Mouse (Mus musculus) limb, embryonic 10.5 days (tissue): ENCODE measurements around the gene Neurog3. TPM values are rescaled to one million over a fixed set of nuclear protein-coding genes. Genes with fewer than 3 reads are reported as not detected.

Experiments used
- DNase-seq: peaks from one replicate; pipeline ENCODE4 v3.0.0-alpha.2; 2017; ENCODE audit warnings: low spot score
- H3K27ac ChIP-seq: fragments of 300-500 bp; sonication (generic); 2 replicates; pipeline ENCODE4 v1.5.1; 2016; ENCODE audit warnings: mild to moderate bottlenecking
- H3K27me3 ChIP-seq: fragments of 300-500 bp; sonication (generic); 2 replicates; pipeline ENCODE4 v1.6.1; 2016; ENCODE audit warnings: low read depth, mild to moderate bottlenecking; ENCODE audit not compliant: poor library complexity, severe bottlenecking
- H3K36me3 ChIP-seq: fragments of 300-500 bp; sonication (generic); 2 replicates; pipeline ENCODE4 v1.6.1; 2016; ENCODE audit warnings: mild to moderate bottlenecking, moderate library complexity
- H3K4me1 ChIP-seq: fragments of 300-500 bp; sonication (generic); 2 replicates; pipeline ENCODE4 v1.6.1; 2016
- H3K4me3 ChIP-seq: fragments of 300-500 bp; sonication (generic); 2 replicates; pipeline ENCODE4 v1.5.1; 2016; ENCODE audit warnings: mild to moderate bottlenecking, moderate library complexity
- H3K9me3 ChIP-seq: fragments of 300-500 bp; sonication (generic); replicated peaks from 2 replicates; pipeline ENCODE4 v1.6.1; 2016; ENCODE audit warnings: mild to moderate bottlenecking
- WGBS: fragments of 180-500 bp; shearing (Covaris S2); methylation state at CpG from one replicate; pipeline ENCODE4 v1.1.7; 2016; 5-methylcytosine and 5-hydroxymethylcytosine counted together
- polyA plus RNA-seq: library from polyadenylated mRNA; unstranded; fragments of >200 nt; fragmentation: Nextera tagmentation; extraction: Ambion mirVana; gene quantifications from 2 replicates; pipeline ENCODE4 v1.2.1, GENCODE M21; 2016

The Neurog3 gene
- polyA plus RNA-seq, 1 experiment from 2014 or later: not detected

GRCm38 (mm10) chr10:62149929-62150328, 17.0 kb downstream of the Neurog3 start:
- DNase-seq: no peak
- Histone ChIP-seq H3K4me3 (no peak overlapping the region), H3K4me1 (no peaks in the 10 kb centered on the region), H3K9me3 (no peaks in the 10 kb centered on the region), H3K36me3 (no peaks in the 10 kb centered on the region), H3K27ac (no peak overlapping the region), H3K27me3 (peaks cover 37% of the 10 kb centered on the region)
- WGBS: 78% methylated on average over 7 of the region's 7 CpGs

DNA sequence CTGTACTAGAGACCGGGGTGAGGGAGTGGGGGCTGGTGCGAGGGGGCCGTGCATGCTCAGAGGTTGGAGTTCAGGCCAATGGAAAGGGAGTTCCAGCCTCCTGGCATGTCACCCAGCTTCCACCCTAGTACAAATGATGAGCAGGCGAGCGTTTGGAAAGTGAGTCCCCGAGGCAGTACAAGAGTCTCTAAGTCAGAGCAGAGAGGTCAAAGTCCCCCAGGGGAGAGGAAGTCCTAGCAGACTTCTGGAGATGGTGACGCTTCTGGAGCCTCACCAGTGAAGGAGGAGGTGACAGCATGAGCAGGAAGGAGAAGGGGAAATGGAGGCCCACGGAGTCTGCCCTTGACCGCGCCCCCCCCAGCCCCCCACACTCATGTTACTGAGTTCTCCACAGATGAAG, 29.5 kb downstream of the Neurog3 start:
- no peak overlapping the region for H3K27ac ChIP-seq
- WGBS: 68% methylated on average over 10 of the region's 10 CpGs
- H3K27me3 ChIP-seq: 0 out of 2 replicates have a peak, but pooled peaks cover 6% of the 10 kb centered on the region

DNA sequence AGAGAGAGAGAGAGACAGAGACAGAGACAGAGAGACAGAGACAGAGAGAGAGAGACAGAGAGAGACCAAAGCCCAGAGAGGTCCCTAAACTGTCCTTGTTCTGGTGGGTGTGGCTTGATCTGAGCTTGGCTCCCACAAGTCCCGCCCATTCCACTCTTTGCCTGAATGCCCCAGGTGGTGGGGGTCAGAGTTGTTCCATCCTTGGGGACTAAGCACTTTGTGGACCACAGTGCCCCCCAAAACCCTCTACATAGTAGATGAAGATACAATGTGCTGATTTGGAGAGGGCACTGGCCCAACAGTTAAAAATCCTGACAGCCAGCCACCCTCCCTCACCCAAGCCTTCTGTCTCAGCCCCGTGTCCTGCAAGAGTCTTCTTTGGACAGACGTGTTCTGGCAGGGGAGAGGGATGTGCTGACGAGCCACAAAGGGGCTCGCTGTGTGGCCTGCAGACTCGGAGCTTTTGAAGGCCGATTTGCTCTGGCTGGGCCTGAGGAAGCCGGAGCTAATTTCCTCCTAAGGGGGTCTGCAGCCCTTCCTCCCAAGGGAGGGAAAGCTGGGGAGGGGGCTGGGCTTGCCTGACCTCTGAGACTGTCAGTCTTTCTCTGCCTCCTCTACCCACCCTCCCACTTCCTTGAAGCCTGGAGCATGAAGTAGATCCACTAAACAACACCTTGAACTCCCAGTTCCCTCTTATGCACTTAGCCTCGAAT, 40.1 kb downstream of the Neurog3 start:
- Histone ChIP-seq H3K27ac (0 out of 2 replicates have a peak overlapping the region, but pooled peaks have one; percentile 0), H3K9me3 (no peaks in the 10 kb centered on the region)
- DNase-seq: peak; percentile 36

More for the DNA sequence above, 29.5 kb downstream of the Neurog3 start:
- H3K36me3 ChIP-seq: no peaks in the 10 kb centered on the region
- H3K9me3 ChIP-seq: no peaks in the 10 kb centered on the region
- no peak overlapping the region for H3K4me3 ChIP-seq
- DNase-seq: no peak
- peaks cover 10% of the 10 kb centered on the region; the same call in 1 of the 2 replicates for H3K4me1 ChIP-seq

DNA sequence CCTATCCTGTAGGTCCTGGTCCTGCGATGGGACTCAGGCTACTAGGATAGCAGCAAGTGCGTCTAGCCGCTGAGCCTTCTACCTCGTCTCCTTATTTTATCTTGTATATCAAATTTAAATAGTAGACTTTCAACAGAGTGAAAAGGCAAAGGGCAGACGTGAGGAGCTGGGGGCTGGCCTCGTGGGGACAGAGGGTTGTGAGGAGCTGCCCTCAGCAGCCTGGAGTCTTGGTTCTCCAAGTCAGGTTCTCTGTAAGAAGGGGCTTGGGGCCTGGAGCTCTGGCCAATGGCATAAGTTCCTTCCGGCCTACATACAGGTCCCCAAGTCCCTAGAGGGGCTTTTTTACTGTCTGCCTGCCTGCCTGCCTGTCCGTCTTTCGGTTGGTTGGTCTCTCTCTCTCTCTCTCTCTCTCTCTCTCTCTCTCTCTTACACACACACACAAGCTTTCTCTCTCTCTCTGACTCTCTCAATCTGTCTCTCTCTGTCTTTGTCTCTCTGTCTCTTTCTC, 41.1 kb downstream of the Neurog3 start:
- Histone ChIP-seq H3K9me3 (no peaks in the 10 kb centered on the region), H3K27ac (no peak overlapping the region)

More for the DNA sequence above, 40.1 kb downstream of the Neurog3 start:
- WGBS: 5% methylated on average over 9 of the region's 9 CpGs
- peaks cover 21% of the 10 kb centered on the region for H3K4me1 ChIP-seq
- no peaks in the 10 kb centered on the region for H3K36me3 ChIP-seq
- H3K4me3 ChIP-seq: no peak overlapping the region
- peaks cover 23% of the 10 kb centered on the region for H3K27me3 ChIP-seq

GRCm38 (mm10) chr10:62174533-62175313, 41.8 kb downstream of the Neurog3 start:
- Histone ChIP-seq H3K36me3 (no peaks in the 10 kb centered on the region), H3K27me3 (peaks cover 26% of the 10 kb centered on the region), H3K4me3 (no peak overlapping the region), H3K4me1 (peaks cover 21% of the 10 kb centered on the region), H3K9me3 (no peaks in the 10 kb centered on the region), H3K27ac (no peak overlapping the region)
- peak; percentile 30 for DNase-seq
- 54% methylated on average over 15 of the region's 15 CpGs for whole genome bisulfite sequencing

More for the DNA sequence above, 41.1 kb downstream of the Neurog3 start:
- no peak overlapping the region for H3K4me3 ChIP-seq
- H3K36me3 ChIP-seq: no peaks in the 10 kb centered on the region
- H3K4me1 ChIP-seq: peaks cover 21% of the 10 kb centered on the region
- 33% methylated on average over 9 of the region's 9 CpGs for WGBS
- DNase-seq: peak; percentile 29
- peaks cover 26% of the 10 kb centered on the region for H3K27me3 ChIP-seq

DNA sequence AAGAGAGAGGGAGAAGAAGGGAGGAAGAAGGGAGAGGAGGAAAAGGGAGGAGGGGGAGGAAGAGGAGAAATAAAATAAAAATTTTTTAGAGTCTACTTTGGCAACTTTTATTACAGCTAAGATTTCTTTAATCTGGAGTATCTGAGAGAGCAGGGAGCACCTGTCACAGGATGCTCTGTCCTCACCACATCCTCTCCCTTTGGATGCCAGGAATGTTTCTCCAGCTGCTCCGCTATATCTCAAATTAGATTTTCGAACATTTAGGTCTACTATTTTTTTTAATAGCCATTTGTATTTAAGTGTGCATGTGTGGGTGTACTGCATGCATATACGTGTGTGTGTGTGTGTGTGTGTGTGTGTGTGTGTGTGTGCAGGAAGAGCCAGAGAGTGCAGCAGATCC, 47.1 kb downstream of the Neurog3 start:
- Histone ChIP-seq H3K9me3 (no peaks in the 10 kb centered on the region), H3K27me3 (peaks cover 19% of the 10 kb centered on the region), H3K4me3 (no peak overlapping the region), H3K27ac (no peak overlapping the region), H3K36me3 (no peaks in the 10 kb centered on the region), H3K4me1 (peaks cover 3% of the 10 kb centered on the region; the same call in 1 of the 2 replicates)
- no peak for DNase-seq
- WGBS: 87% methylated on average over 3 of the region's 3 CpGs

GRCm38 (mm10) chr10:62181701-62182100, 48.8 kb downstream of the Neurog3 start:
- WGBS: 54% methylated on average over 3 of the region's 3 CpGs
- Histone ChIP-seq H3K4me1 (peaks cover 3% of the 10 kb centered on the region; the same call in 1 of the 2 replicates), H3K27ac (no peak overlapping the region), H3K27me3 (peaks cover 20% of the 10 kb centered on the region), H3K9me3 (no peaks in the 10 kb centered on the region), H3K36me3 (no peaks in the 10 kb centered on the region), H3K4me3 (no peak overlapping the region)
- peak; percentile 29 for DNase-seq

DNA sequence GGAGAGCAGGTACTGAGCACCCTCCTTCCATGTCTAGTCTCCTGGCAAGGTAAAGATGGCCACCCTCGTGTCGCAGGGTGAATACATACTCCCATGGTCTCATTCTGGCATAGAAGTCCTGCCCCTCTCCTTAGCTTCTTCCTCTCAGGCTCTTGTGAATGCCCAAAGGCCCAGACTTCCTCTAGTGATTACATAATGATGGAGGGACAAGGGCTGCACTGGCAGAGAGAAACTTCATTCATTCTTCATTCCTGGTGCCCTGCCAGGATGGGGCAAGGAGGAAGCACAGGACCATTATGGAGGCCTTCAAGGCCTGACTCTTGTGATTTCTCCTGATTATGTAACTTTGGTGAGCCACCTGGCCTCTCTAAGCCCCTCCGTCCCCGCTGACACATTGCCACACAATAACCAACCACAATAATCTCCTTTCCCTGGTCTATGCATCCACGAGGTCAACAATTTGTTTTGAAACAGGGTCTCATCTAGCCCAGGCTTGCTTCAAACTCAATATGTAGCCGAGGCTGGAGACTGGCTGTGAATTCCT, 49.7 kb downstream of the Neurog3 start:
- H3K9me3 ChIP-seq: no peaks in the 10 kb centered on the region
- H3K36me3 ChIP-seq: no peaks in the 10 kb centered on the region
- DNase-seq: no peak
- no peak overlapping the region for H3K27ac ChIP-seq
- peaks cover 20% of the 10 kb centered on the region for H3K27me3 ChIP-seq
- 80% methylated on average over 6 of the region's 6 CpGs for WGBS
- H3K4me1 ChIP-seq: peaks cover 3% of the 10 kb centered on the region; the same call in 1 of the 2 replicates
- H3K4me3 ChIP-seq: no peak overlapping the region

DNA sequence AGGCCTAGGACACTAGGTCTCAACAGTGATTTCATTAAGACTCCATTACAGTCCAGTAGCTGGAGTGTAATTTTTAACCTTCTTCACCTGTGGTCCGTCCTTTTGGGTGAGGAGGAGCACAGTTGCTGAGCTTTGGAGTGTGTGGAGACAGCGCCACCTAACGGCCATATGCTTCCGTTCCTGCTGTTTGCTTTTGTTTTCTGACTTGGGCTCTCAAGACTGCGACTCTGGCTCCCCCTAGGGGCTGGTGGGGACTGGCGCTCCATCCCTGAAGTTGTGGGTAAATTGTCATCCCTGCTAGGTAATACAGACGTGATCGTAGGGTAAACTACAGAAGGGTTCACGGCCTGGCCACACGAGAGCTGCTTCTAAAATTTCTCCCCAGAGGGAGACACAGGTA, 50.2 kb downstream of the Neurog3 start:
- Histone ChIP-seq H3K9me3 (no peaks in the 10 kb centered on the region), H3K36me3 (no peaks in the 10 kb centered on the region), H3K27ac (no peak overlapping the region), H3K27me3 (peaks cover 18% of the 10 kb centered on the region), H3K4me1 (peaks cover 3% of the 10 kb centered on the region; the same call in 1 of the 2 replicates), H3K4me3 (no peak overlapping the region)
- 2% methylated on average over 10 of the region's 10 CpGs for WGBS
- peak; percentile 98 for DNase-seq

Other genes with a start within 250 kb of the Neurog3 start
- 2.7 and 2.9 TPM in 2 replicates for gene Col13a1, start 154.0 kb upstream of the Neurog3 start, polyA plus RNA-seq
- gene Fam241b, start 10.8 kb downstream of the Neurog3 start, polyA plus RNA-seq: 9.0 and 12.6 TPM in 2 replicates
- gene Tspan15, start 98.2 kb downstream of the Neurog3 start, polyA plus RNA-seq: 15.1 and 18.5 TPM in 2 replicates
- gene Tacr2, start 119.3 kb downstream of the Neurog3 start, polyA plus RNA-seq: not detected in 2 replicates
- gene Hk1, start 246.8 kb downstream of the Neurog3 start, polyA plus RNA-seq: 25.4 and 33.7 TPM in 2 replicates